Mouse (Mus musculus) MN1 (cell line): ENCODE measurements around the gene BC030867.
A peak's percentile ranks its signal among the peaks of the same experiment; 100 is the strongest.
"Not testable (repeated sequence)": the region's sequence is repeated elsewhere in the genome, so short reads cannot be mapped to it uniquely, and the experiment has no call there.

Experiments
- DNase-seq: peaks from one replicate; pipeline ENCODE4 v3.0.0-alpha.2; 2016; ENCODE audit warnings: low spot score

The BC030867 gene

GRCm38 (mm10) chr11:102249351-102250090 lies 839 bp downstream of the BC030867 start:
- DNase-seq: peak; percentile 18

- no peak for DNase-seq
These were observed 8.8 kb downstream of the BC030867 start for GRCm38 (mm10) chr11:102257514-102257913.

GRCm38 (mm10) chr11:102258095-102258494 lies 9.4 kb downstream of the BC030867 start:
- no peak for DNase-seq

- peak; percentile 22 for DNase-seq
These were observed 9.8 kb downstream of the BC030867 start for GRCm38 (mm10) chr11:102258521-102258920.

GRCm38 (mm10) chr11:102263211-102263610 lies 14.5 kb downstream of the BC030867 start:
- no peak for DNase-seq

GRCm38 (mm10) chr11:102265816-102266215 lies 17.1 kb downstream of the BC030867 start:
- DNase-seq: no peak

- DNase-seq: no peak
These were observed 18.1 kb downstream of the BC030867 start for GRCm38 (mm10) chr11:102266631-102267355.

GRCm38 (mm10) chr11:102267480-102267879 lies 18.8 kb downstream of the BC030867 start:
- peak; percentile 82 for DNase-seq

GRCm38 (mm10) chr11:102268520-102269244 lies 20.0 kb downstream of the BC030867 start, which contains the start of gene Asb16:
Asb16 (plus strand) TSS chr11:102268743.
- no peak for DNase-seq

- peak; percentile 70 for DNase-seq
These were observed 27.8 kb downstream of the BC030867 start for GRCm38 (mm10) chr11:102276411-102276915.

GRCm38 (mm10) chr11:102277754-102278153 lies 29.1 kb downstream of the BC030867 start:
- DNase-seq: no peak

GRCm38 (mm10) chr11:102279595-102279994 lies 30.9 kb downstream of the BC030867 start:
- DNase-seq: no peak

- not testable (repeated sequence) for DNase-seq
These were observed 31.6 kb downstream of the BC030867 start for GRCm38 (mm10) chr11:102280267-102280666.

- no peak for DNase-seq
These were observed 35.2 kb downstream of the BC030867 start for GRCm38 (mm10) chr11:102283922-102284321.

GRCm38 (mm10) chr11:102284501-102285094 lies 35.9 kb downstream of the BC030867 start, which contains the start of gene Tmub2:
Tmub2 (plus strand) TSS chr11:102284931.
- peak; percentile 98 for DNase-seq

GRCm38 (mm10) chr11:102285095-102285834 lies 36.6 kb downstream of the BC030867 start:
- peak; percentile 38 for DNase-seq

GRCm38 (mm10) chr11:102287485-102287884 lies 38.8 kb downstream of the BC030867 start:
- no peak for DNase-seq

GRCm38 (mm10) chr11:102288027-102288804 lies 39.5 kb downstream of the BC030867 start:
- DNase-seq: no peak

GRCm38 (mm10) chr11:102288913-102289312 lies 40.2 kb downstream of the BC030867 start:
- DNase-seq: no peak

GRCm38 (mm10) chr11:102289511-102290100 lies 40.9 kb downstream of the BC030867 start:
- DNase-seq: no peak
